Mouse (Mus musculus) embryonic facial prominence, embryonic 12.5 days (tissue): Measurements from ENCODE around the gene Ppara. TPM values are rescaled to one million over a fixed set of nuclear protein-coding genes. Genes with fewer than 3 reads are reported as not detected.
"Not testable (repeated sequence)": the region's sequence is repeated elsewhere in the genome, so short reads cannot be mapped to it uniquely, and the experiment has no call there.

ENCODE experiments used
- ATAC-seq: fragments of 200-750 bp; cut with Nextera tagmentation; 2 replicates; pipeline ENCODE4 v1.8.0; 2017; ENCODE audit not compliant: insufficient number of reproducible peaks, insufficient read depth, low FRiP score, low TSS enrichment
- H3K27ac ChIP-seq: fragments of 300-500 bp; sonication (generic); 2 replicates; pipeline ENCODE4 v1.5.1; 2016; ENCODE audit warnings: mild to moderate bottlenecking
- H3K27me3 ChIP-seq: fragments of 300-500 bp; sonication (generic); 2 replicates; pipeline ENCODE4 v1.6.1; 2016; ENCODE audit warnings: mild to moderate bottlenecking, moderate library complexity
- H3K36me3 ChIP-seq: fragments of 300-500 bp; sonication (generic); 2 replicates; pipeline ENCODE4 v1.6.1; 2016; ENCODE audit warnings: mild to moderate bottlenecking
- H3K4me1 ChIP-seq: fragments of 300-500 bp; sonication (generic); 2 replicates; pipeline ENCODE4 v1.6.1; 2016
- H3K4me2 ChIP-seq: fragments of 300-500 bp; sonication (generic); replicated peaks from 2 replicates; pipeline ENCODE4 v1.6.1; 2016; ENCODE audit warnings: mild to moderate bottlenecking, moderate library complexity
- H3K4me3 ChIP-seq: fragments of 300-500 bp; sonication (generic); 2 replicates; pipeline ENCODE4 v1.5.1; 2016; ENCODE audit warnings: mild to moderate bottlenecking
- H3K9ac ChIP-seq: fragments of 300-500 bp; sonication (generic); 2 replicates; pipeline ENCODE4 v1.6.1; 2016; ENCODE audit warnings: mild to moderate bottlenecking, moderate library complexity
- H3K9me3 ChIP-seq: fragments of 300-500 bp; sonication (generic); 2 replicates; pipeline ENCODE4 v1.6.1; 2016; ENCODE audit warnings: mild to moderate bottlenecking, moderate library complexity
- WGBS: fragments of 180-500 bp; shearing (Covaris S2); methylation state at CpG from one replicate; pipeline ENCODE4 v1.1.7; 2016; 5-methylcytosine and 5-hydroxymethylcytosine counted together
- polyA plus RNA-seq: library from polyadenylated mRNA; unstranded; fragments of >200 nt; fragmentation: Nextera tagmentation; extraction: Ambion mirVana; gene quantifications from 2 replicates; pipeline ENCODE4 v1.2.1, GENCODE M21; 2016

The Ppara gene
- polyA plus RNA-seq, 1 experiment from 2014 or later = 2.2 TPM

- Histone ChIP-seq H3K9me3 (no peaks in the 10 kb centered on the region), H3K4me1 (no peaks in the 10 kb centered on the region), H3K27me3 (0 out of 2 replicates have a peak, but pooled peaks cover 2% of the 10 kb centered on the region), H3K36me3 (no peaks in the 10 kb centered on the region), H3K9ac (no peak overlapping the region), H3K27ac (no peak overlapping the region), H3K4me3 (no peak overlapping the region), H3K4me2 (no peak overlapping the region)
- 45% methylated on average over 3 of the region's 3 CpGs for WGBS
- no peak for ATAC-seq
Observed at GRCm38 (mm10) chr15:85765022-85765421, 30.2 kb downstream of the Ppara start.

GRCm38 (mm10) chr15:85766677-85767076, 31.9 kb downstream of the Ppara start:
- 87% methylated on average over 5 of the region's 5 CpGs for WGBS
- no peaks in the 10 kb centered on the region for H3K36me3 ChIP-seq
- H3K9me3 ChIP-seq = no peaks in the 10 kb centered on the region
- H3K4me1 ChIP-seq = no peaks in the 10 kb centered on the region
- H3K9ac ChIP-seq = no peak overlapping the region
- H3K27ac ChIP-seq = no peak overlapping the region
- no peak for ATAC-seq
- H3K27me3 ChIP-seq = 0 out of 2 replicates have a peak, but pooled peaks cover 2% of the 10 kb centered on the region
- no peak overlapping the region for H3K4me2 ChIP-seq
- no peak overlapping the region for H3K4me3 ChIP-seq

GRCm38 (mm10) chr15:85768991-85769390, 34.2 kb downstream of the Ppara start:
- 90% methylated on average over 8 of the region's 8 CpGs for WGBS
- no peak overlapping the region for H3K9ac ChIP-seq
- no peak overlapping the region for H3K4me3 ChIP-seq
- no peaks in the 10 kb centered on the region for H3K9me3 ChIP-seq
- no peak overlapping the region for H3K27ac ChIP-seq
- ATAC-seq = no peak
- no peaks in the 10 kb centered on the region for H3K36me3 ChIP-seq
- no peaks in the 10 kb centered on the region for H3K27me3 ChIP-seq
- H3K4me2 ChIP-seq = no peak overlapping the region
- no peaks in the 10 kb centered on the region for H3K4me1 ChIP-seq

- Histone ChIP-seq H3K9me3 (no peaks in the 10 kb centered on the region), H3K9ac (no peak overlapping the region), H3K36me3 (no peaks in the 10 kb centered on the region), H3K4me3 (no peak overlapping the region), H3K27me3 (no peaks in the 10 kb centered on the region), H3K27ac (no peak overlapping the region), H3K4me1 (no peaks in the 10 kb centered on the region), H3K4me2 (no peak overlapping the region)
- WGBS = 82% methylated on average over 17 of the region's 17 CpGs
- ATAC-seq = no peak
Observed at GRCm38 (mm10) chr15:85771306-85772121, 36.7 kb downstream of the Ppara start.

DNA sequence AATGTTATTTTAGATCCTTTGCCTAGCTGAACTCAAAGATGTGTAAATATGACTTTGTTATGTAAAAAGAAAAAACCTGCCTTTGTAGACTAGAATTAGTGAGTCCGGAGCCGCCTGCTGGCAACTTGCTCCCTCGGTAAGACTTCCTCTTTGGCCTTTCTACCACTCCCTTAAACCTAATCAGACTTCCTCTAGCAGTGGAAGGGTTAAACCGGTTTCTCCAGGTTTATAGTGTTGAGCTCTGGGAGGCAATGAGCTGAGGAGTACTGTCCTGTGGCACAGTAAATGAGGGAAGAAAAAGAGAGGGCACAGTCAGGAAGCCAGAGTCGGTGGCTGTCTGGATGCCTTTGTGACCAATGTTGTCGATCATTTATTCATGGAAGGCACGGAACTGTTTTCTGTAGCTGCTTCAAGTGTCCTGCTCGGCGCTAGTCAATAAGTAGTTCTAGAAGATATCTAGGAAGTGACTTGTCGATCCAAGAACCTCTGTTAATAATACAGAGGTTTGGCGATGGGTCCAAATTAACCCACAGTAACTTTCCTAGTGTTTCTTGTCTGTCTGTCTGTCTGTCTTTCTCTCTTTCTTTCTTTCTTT, 37.5 kb downstream of the Ppara start:
- Histone ChIP-seq H3K9ac (no peak overlapping the region), H3K9me3 (no peaks in the 10 kb centered on the region), H3K4me3 (no peak overlapping the region), H3K4me2 (no peak overlapping the region), H3K36me3 (no peaks in the 10 kb centered on the region), H3K27me3 (no peaks in the 10 kb centered on the region), H3K4me1 (no peaks in the 10 kb centered on the region), H3K27ac (no peak overlapping the region)
- ATAC-seq = no peak
- WGBS = 81% methylated on average over 11 of the region's 11 CpGs

DNA sequence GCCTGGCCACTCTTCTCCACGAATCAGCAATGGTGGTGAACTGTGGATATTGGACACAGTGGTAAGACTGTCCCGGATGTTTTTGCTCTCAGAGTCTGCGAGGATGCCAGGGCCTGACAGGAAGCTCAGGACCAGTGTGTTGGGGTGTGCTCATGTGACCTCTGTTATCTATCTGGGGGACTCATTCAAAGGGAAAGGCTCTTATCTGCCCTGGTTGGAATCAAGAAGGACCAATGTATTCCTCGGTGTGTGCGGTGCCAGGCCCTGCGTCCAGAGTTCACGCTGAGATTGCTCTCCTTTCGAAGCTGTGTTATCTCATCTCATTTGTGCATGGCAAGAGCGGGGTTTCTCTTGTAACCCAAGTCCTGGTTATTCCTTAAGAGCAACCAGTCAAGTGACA, 39.6 kb downstream of the Ppara start:
- 88% methylated on average over 9 of the region's 9 CpGs for WGBS
- H3K9ac ChIP-seq = no peak overlapping the region
- ATAC-seq = no peak
- H3K9me3 ChIP-seq = no peaks in the 10 kb centered on the region
- no peak overlapping the region for H3K4me3 ChIP-seq
- no peaks in the 10 kb centered on the region for H3K36me3 ChIP-seq
- no peak overlapping the region for H3K4me2 ChIP-seq
- no peaks in the 10 kb centered on the region for H3K27me3 ChIP-seq
- no peak overlapping the region for H3K27ac ChIP-seq
- H3K4me1 ChIP-seq = no peaks in the 10 kb centered on the region

GRCm38 (mm10) chr15:85775001-85775400, 40.2 kb downstream of the Ppara start:
- no peak overlapping the region for H3K4me3 ChIP-seq
- no peaks in the 10 kb centered on the region for H3K27me3 ChIP-seq
- H3K27ac ChIP-seq = no peak overlapping the region
- no peak overlapping the region for H3K9ac ChIP-seq
- no peaks in the 10 kb centered on the region for H3K4me1 ChIP-seq
- WGBS = 87% methylated on average over 7 of the region's 7 CpGs
- no peaks in the 10 kb centered on the region for H3K9me3 ChIP-seq
- no peak for ATAC-seq
- no peaks in the 10 kb centered on the region for H3K36me3 ChIP-seq
- no peak overlapping the region for H3K4me2 ChIP-seq

- Histone ChIP-seq H3K9ac (no peak overlapping the region), H3K4me3 (no peak overlapping the region), H3K36me3 (no peaks in the 10 kb centered on the region), H3K27ac (no peak overlapping the region), H3K9me3 (no peaks in the 10 kb centered on the region), H3K4me1 (no peaks in the 10 kb centered on the region), H3K27me3 (no peaks in the 10 kb centered on the region), H3K4me2 (no peak overlapping the region)
- WGBS = 89% methylated on average over 2 of the region's 2 CpGs
- ATAC-seq = no peak
Observed at GRCm38 (mm10) chr15:85776241-85776640, 41.5 kb downstream of the Ppara start.

- H3K27me3 ChIP-seq = no peaks in the 10 kb centered on the region
- no peak overlapping the region for H3K9ac ChIP-seq
- no peaks in the 10 kb centered on the region for H3K9me3 ChIP-seq
- ATAC-seq = no peak
- no peaks in the 10 kb centered on the region for H3K36me3 ChIP-seq
- H3K4me1 ChIP-seq = no peaks in the 10 kb centered on the region
- H3K4me3 ChIP-seq = no peak overlapping the region
- H3K4me2 ChIP-seq = no peak overlapping the region
- 76% methylated on average over 5 of the region's 5 CpGs for WGBS
- no peak overlapping the region for H3K27ac ChIP-seq
Observed at GRCm38 (mm10) chr15:85776771-85777170, 42.0 kb downstream of the Ppara start.

DNA sequence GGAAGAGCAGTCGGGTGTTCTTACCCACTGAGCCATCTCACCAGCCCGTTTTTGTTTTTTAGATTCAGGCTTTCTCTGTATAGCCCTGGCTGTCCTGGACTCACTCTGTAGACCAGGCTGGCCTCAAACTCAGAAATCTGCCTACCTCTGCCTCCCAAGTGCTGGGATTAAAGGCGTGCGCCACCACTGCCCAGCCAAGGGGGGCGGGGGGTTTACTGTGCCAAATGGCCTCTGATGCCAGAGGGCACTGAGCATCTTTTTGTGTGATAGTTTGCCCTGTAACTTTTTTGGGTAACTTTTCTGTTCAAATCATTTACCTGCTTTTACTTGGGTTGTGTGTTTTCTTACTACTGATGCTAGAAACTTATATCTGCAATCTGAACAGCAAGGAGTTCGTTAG, 44.1 kb downstream of the Ppara start:
- 85% methylated on average over 6 of the region's 6 CpGs for WGBS
- not testable (repeated sequence) for H3K27ac ChIP-seq, H3K27me3 ChIP-seq, H3K4me2 ChIP-seq, H3K9ac ChIP-seq, ATAC-seq, H3K4me1 ChIP-seq, H3K36me3 ChIP-seq, H3K4me3 ChIP-seq, H3K9me3 ChIP-seq

- H3K27ac ChIP-seq = no peak overlapping the region
Observed at GRCm38 (mm10) chr15:85783146-85783545, 48.4 kb downstream of the Ppara start.

GRCm38 (mm10) chr15:85784341-85784740, 49.6 kb downstream of the Ppara start:
- Histone ChIP-seq H3K4me1 (no peaks in the 10 kb centered on the region), H3K27me3 (no peaks in the 10 kb centered on the region)

More at GRCm38 (mm10) chr15:85783146-85783545, 48.4 kb downstream of the Ppara start:
- Histone ChIP-seq H3K4me2 (no peak overlapping the region), H3K9ac (no peak overlapping the region), H3K9me3 (no peaks in the 10 kb centered on the region), H3K36me3 (no peaks in the 10 kb centered on the region), H3K27me3 (no peaks in the 10 kb centered on the region), H3K4me1 (no peaks in the 10 kb centered on the region), H3K4me3 (no peak overlapping the region)
- ATAC-seq = no peak
- 90% methylated on average over 4 of the region's 4 CpGs for WGBS

More at GRCm38 (mm10) chr15:85784341-85784740, 49.6 kb downstream of the Ppara start:
- no peaks in the 10 kb centered on the region for H3K36me3 ChIP-seq
- no peak overlapping the region for H3K4me2 ChIP-seq
- no peak overlapping the region for H3K27ac ChIP-seq
- WGBS = 87% methylated on average over 3 of the region's 3 CpGs
- ATAC-seq = no peak
- no peak overlapping the region for H3K9ac ChIP-seq
- no peaks in the 10 kb centered on the region for H3K9me3 ChIP-seq
- H3K4me3 ChIP-seq = no peak overlapping the region
